Mouse (Mus musculus): ENCODE measurements around the gene Tsc22d1.

- TF ChIP-seq CTCF (IDR thresholded peaks at IDR 0.05; ENCODE audit: extremely low read depth, insufficient read depth, low read length) (no peak), POLR2A (IDR thresholded peaks at IDR 0.05; ENCODE audit: extremely low read depth, insufficient read depth, low read length) (no peak)
These were observed 120.3 kb downstream of the Tsc22d1 start for GRCm38 (mm10) chr14:76535096-76535495.

Measured in cortical plate, adult 2 months (tissue).